Mouse (Mus musculus): ENCODE data around the gene Tiam1.

Gene Tiam1

GRCm38 (mm10) chr16:90003556-90003955, 140.0 kb downstream of the Tiam1 start:
- DNase-seq (ENCODE audit: low read depth, low spot score): no peak

GRCm38 (mm10) chr16:89995155-89995554, 148.4 kb downstream of the Tiam1 start:
- no peak for DNase-seq (ENCODE audit: low read depth, low spot score)

- DNase-seq (ENCODE audit: low read depth, low spot score): no peak
Observed at GRCm38 (mm10) chr16:89993991-89994825, 149.4 kb downstream of the Tiam1 start.

- DNase-seq (ENCODE audit: low read depth, low spot score): no peak
Observed at GRCm38 (mm10) chr16:89993506-89993905, 150.1 kb downstream of the Tiam1 start.

- no peak for DNase-seq (ENCODE audit: low read depth, low spot score)
Observed at GRCm38 (mm10) chr16:89991701-89992152, 151.8 kb downstream of the Tiam1 start.

- DNase-seq (ENCODE audit: low read depth, low spot score): no peak
Observed at GRCm38 (mm10) chr16:89990288-89990955, 153.1 kb downstream of the Tiam1 start.

- DNase-seq (ENCODE audit: low read depth, low spot score): no peak
Observed at GRCm38 (mm10) chr16:89989816-89990215, 153.8 kb downstream of the Tiam1 start.

GRCm38 (mm10) chr16:89986672-89987362, 156.8 kb downstream of the Tiam1 start:
- DNase-seq (ENCODE audit: low read depth, low spot score): no peak

GRCm38 (mm10) chr16:89985702-89986481, 157.7 kb downstream of the Tiam1 start:
- no peak for DNase-seq (ENCODE audit: low read depth, low spot score)

GRCm38 (mm10) chr16:89980075-89980744, 163.4 kb downstream of the Tiam1 start:
- DNase-seq (ENCODE audit: low read depth, low spot score): no peak

- DNase-seq (ENCODE audit: low read depth, low spot score): no peak
Observed at GRCm38 (mm10) chr16:89975441-89975840, 168.1 kb downstream of the Tiam1 start.

- DNase-seq (ENCODE audit: low read depth, low spot score): no peak
Observed at GRCm38 (mm10) chr16:89973814-89974712, 169.5 kb downstream of the Tiam1 start.

GRCm38 (mm10) chr16:89972854-89973487, 170.6 kb downstream of the Tiam1 start:
- DNase-seq (ENCODE audit: low read depth, low spot score): no peak

GRCm38 (mm10) chr16:89972018-89972417, 171.6 kb downstream of the Tiam1 start:
- no peak for DNase-seq (ENCODE audit: low read depth, low spot score)

- DNase-seq (ENCODE audit: low read depth, low spot score): no peak
Observed at GRCm38 (mm10) chr16:89968058-89968457, 175.5 kb downstream of the Tiam1 start.

GRCm38 (mm10) chr16:89962876-89963275, 180.7 kb downstream of the Tiam1 start:
- DNase-seq (ENCODE audit: low read depth, low spot score): no peak

GRCm38 (mm10) chr16:89960904-89961303, 182.7 kb downstream of the Tiam1 start:
- no peak for DNase-seq (ENCODE audit: low read depth, low spot score)

- no peak for DNase-seq (ENCODE audit: low read depth, low spot score)
Observed at GRCm38 (mm10) chr16:89960186-89960878, 183.2 kb downstream of the Tiam1 start.

GRCm38 (mm10) chr16:89958982-89959381, 184.6 kb downstream of the Tiam1 start:
- no peak for DNase-seq (ENCODE audit: low read depth, low spot score)

All from embryo, embryonic 11.5 days (tissue).